Mouse (Mus musculus) brain, embryonic 18.5 days (tissue): Measurements from ENCODE around the gene Camkmt.

ENCODE experiments used
- DNase-seq: peaks from one replicate; pipeline ENCODE4 v3.0.0-alpha.2; 2012; ENCODE audit warnings: low read depth, low spot score

Camkmt gene

GRCm38 (mm10) chr17:85491491-85491890 is 401.1 kb downstream of the Camkmt start:
- no peak for DNase-seq

- DNase-seq = no peak
These were observed 403.2 kb downstream of the Camkmt start for GRCm38 (mm10) chr17:85493521-85493920.

GRCm38 (mm10) chr17:85495012-85495754 is 404.8 kb downstream of the Camkmt start:
- DNase-seq = no peak

GRCm38 (mm10) chr17:85495871-85496270 is 405.5 kb downstream of the Camkmt start:
- DNase-seq = no peak

- no peak for DNase-seq
These were observed 414.5 kb downstream of the Camkmt start for GRCm38 (mm10) chr17:85504888-85505287.

GRCm38 (mm10) chr17:85506206-85507088 is 416.1 kb downstream of the Camkmt start:
- no peak for DNase-seq

GRCm38 (mm10) chr17:85507089-85507460 is 416.7 kb downstream of the Camkmt start:
- DNase-seq = no peak
